Mouse (Mus musculus) right cerebral cortex, postnatal 4 days (tissue): ENCODE measurements at regions not wholly inside any gene's neighbourhood (a gene's known extent, or its start where the extent isn't known, plus 50 kb on each side); places are given as distances from the start of the nearest gene placed in this dataset.

Experiments used
- DNase-seq: peaks from one replicate; pipeline ENCODE4 v3.0.0-alpha.2; 2022

- peak; percentile 29 for DNase-seq
Observed at GRCm38 (mm10) chr1:48276206-48276605, 1383.6 kb upstream of the Slc39a10 start.

- DNase-seq = no peak
Observed at GRCm38 (mm10) chr1:48275666-48276065, 1383.0 kb upstream of the Slc39a10 start.
